Mouse (Mus musculus): ENCODE data around the gene Copz1.

DNA sequence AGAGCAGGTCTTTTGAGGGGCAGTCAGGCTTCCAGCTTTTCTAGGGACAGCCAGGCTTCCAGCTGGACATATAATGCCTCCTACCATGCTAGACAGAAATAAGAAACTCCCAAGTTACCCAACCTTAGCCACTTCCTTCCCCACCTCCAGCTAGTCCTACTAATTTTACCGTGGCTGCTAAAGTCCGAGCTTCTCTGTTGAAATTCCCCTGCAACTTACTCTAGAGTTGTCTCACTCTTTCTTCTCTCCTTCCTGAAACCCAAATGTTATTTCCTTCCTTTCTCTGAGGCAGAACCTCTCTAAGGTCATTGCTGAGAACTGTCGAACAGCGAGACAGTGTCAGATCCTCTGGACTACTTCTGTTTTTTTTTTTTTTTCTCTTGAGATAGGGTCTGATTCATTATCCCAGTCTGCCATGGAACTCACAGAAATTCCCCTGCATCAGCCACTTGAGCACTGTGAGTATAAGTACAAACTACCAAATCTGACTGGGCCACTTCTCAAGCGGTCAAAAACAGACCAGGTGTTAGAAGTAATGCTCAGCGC is 37.9 kb downstream of the Copz1 start, which contains the start of gene Gpr84:
- no peak for TF ChIP-seq POLR2A (IDR thresholded peaks at IDR 0.05; ENCODE audit: borderline replicate concordance, extremely low read depth, low read depth, low read length)
- no peak for TF ChIP-seq CTCF (IDR thresholded peaks at IDR 0.05; ENCODE audit: insufficient read depth, low read length)
